Mouse (Mus musculus): ENCODE data around the gene Depdc5.
A peak's percentile ranks its signal among the peaks of the same experiment; 100 is the strongest.
"Not testable (repeated sequence)": the region's sequence is repeated elsewhere in the genome, so short reads cannot be mapped to it uniquely, and the experiment has no call there.

Gene Depdc5

DNA sequence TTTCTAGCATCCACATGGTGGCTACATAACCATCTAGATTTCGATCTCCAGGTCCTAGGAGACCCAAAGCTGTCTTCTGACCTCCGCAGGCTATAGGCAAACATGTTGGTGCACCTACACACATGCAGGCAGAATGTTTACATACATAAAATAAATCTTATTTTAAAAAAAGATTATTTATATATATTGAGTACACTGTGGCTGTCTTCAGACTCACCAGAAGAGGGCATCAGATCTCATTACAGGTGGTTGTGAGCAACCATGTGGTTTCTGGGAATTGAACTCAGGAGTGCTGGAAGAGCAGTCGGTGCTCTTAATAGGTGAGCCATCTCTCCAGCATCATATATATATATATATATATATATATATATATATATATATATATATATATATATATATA lies 50.6 kb downstream of the Depdc5 start:
- no peak for DNase-seq (ENCODE audit: low read depth)

DNA sequence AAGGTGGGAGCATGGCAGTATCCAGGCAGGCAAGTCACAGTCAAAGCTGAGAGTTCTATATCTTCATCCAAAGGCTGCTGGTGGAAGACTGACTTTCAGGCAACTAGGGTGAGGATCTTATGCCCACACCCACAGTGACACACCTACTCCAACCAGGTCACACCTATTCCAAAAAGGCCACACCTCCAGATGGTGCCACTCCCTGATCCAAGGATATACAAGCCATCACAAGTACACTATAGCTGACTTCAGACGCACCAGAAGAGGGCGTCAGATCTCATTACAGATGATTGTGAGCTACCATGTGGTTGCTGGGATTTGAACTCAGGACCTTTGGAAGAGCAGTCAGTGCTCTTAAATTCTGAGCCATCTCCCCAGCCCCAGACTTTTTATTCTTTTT lies 55.8 kb downstream of the Depdc5 start:
- not testable (repeated sequence) for DNase-seq (ENCODE audit: low read depth)

DNA sequence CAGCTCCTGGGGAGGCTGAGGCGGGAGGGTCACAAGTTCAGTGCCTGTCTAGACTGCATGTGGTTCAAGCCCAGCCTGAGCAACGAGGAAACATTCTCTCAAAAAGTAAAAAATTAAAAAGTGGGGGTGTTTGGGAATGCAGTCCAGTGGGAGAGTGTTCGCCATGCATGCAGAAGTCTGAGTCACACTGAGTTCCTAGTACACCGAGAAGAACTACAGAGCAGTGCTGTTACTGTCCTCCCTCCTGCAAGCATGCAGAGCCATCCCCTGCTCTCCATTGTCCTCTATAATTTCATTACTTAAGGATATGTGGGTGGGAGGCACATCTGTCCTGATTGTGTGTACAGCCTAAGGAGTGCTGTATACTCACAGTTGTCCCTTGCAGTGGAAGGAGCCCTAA lies 59.4 kb downstream of the Depdc5 start:
- DNase-seq (ENCODE audit: low read depth), result no peak

DNA sequence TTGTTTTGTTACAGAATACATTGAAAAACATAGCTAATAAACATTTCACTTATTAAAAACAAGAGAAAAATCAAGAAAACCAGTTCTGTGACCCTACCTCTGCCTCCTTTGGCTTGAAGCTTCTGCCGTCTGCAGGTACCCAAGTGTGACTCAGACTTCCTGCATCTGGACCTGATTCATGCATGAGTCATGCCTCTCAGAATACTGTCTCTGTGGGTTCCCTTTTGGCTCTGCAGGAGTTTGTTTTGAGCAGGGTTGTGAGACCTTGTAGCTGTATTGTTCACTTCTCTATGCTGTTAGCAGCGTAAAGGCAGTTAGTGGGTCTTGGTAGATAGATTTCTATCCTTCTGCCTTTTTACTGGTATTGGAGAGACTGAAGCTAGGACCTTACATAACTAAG lies 67.3 kb downstream of the Depdc5 start:
- DNase-seq (ENCODE audit: low read depth), result peak; percentile 96

DNA sequence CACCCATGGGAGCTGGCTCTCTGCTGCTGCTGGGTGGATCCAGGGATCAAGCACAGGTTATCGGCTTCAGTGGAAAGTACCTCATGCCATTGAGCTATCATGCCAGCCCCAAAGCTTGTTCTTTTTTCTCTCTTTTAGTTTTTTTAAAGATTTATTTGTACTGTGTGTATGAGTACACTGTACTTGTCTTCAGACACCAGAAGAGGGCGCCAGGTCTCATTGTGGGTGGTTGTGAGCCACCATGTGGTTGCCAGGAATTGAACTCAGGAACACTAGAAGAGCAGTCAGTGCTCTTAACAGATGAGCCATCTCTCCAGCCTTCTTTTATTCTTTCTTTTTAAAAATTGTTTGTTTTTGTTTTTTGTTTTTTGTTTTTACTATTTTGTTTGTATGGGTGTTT lies 71.2 kb downstream of the Depdc5 start:
- DNase-seq (ENCODE audit: low read depth), result peak; percentile 62

DNA sequence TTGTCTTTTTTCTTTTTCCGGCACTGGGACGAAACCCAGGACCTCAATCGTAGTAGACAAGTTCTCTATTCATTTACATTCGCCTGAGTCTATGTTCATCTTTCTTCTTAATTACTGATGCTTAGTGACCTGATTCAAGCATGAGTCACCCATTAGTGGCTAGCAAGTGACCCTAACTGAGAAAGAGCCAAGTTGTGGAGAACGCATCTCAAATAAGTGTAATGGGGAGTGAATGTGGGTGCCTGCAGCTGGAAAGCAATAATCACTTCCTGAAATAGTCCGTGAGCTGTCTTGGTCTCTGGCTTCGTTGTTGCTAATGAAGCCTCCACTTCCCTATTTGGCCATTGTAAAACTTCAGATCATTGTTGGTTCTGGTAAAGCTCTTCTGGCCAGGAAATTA lies 77.1 kb downstream of the Depdc5 start:
- DNase-seq (ENCODE audit: low read depth), result peak; percentile 77

DNA sequence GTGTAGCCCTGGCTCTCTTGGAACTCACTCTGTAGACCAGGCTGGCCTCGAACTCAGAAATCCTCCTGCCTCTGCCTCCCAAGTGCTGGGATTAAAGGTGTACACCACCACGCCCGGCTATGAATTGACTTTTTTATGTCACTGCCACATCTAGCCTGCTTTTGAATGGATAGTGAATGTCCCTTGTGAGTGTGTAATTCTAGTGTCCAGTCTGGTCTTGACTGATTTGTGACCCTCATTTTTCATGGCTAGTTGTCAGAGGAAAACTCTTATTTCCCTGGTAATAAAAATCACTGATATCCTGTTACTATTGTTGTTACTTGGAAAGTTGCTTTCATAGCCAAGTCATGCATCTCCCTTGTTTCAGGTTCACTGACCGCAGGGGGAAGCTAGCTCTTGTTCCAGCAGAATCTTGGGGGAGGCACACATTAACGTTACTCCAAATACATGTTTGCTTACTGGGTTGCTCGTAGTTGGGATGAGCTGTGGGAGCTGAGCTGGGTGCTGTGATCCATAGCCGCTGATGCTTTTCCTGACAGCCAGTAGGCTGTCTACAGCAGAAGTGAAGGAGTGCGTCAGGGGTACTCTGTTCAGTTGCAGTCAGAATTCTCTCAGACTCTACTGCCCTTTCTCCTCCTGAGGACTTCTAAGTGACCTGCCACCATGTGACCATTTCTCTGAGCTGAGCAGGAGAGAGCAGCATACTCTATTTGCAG lies 77.9 kb downstream of the Depdc5 start:
- no peak for DNase-seq (ENCODE audit: low read depth)

DNA sequence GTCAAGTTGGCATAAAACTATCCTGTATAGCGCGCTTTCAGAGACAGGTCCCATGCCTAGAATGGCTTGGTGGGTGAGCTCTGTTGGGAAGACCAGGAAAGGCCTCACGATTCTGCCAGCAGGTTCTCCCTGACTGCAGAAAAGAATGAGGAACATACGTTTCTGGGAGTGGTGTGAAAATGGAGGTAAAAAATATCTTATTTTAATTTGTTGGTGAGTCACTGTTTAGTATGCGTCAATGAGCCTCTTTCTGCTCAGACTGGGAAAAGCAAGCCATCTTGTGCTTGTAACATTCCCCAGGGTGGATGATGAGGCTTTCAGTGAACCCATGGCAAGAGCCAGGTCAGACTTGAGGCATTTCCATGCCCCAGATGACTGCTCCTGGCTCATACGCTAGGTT lies 86.6 kb downstream of the Depdc5 start:
- no peak for DNase-seq (ENCODE audit: low read depth)

DNA sequence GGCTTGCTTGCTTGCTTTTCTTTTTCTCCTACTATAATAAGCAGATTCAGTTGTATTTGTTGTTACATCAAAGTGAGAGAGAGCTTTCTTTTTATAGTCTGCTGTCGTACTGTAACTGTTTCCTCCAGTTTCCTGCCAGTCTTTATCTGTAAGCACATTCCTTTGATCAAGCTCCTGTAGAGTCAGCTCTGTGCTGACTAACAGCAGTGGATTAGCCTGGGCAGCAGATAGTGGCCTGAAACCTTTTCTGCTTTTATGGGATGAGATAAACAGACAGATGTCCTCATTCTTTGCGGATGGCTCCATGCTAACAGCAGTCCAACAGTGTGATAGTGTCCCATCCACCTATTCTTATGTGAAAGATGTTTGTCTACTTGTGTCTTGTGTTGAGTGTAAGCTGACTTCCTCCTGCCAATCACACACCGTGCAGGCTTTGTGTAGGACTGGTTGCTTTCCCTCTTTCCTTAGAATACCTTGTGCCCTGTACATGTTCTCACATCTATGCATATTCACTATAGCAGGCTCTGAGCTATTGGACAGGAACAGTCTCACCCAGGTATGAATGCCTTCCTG lies 87.3 kb downstream of the Depdc5 start:
- DNase-seq (ENCODE audit: low read depth), result peak; percentile 83

DNA sequence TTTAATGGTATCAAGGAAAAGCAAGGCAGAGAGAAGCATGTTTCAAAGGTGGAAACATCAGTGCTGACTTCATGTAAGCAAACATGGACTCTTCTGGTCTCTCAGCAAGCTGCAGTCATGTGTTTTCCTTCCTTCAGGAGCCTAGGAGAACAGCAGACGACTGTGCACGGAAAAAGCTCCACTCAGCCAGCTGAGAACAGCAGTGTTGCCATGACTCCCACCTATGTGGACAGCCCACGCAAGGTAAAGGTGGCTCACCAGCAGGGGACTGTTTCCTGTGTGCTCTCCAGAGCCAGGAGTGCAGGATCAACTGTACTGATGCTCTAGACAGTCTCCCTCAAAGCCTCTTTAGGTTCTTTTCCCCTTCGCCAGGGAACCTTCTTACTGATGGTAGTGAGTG lies 92.2 kb downstream of the Depdc5 start:
- DNase-seq (ENCODE audit: low read depth), result no peak

DNA sequence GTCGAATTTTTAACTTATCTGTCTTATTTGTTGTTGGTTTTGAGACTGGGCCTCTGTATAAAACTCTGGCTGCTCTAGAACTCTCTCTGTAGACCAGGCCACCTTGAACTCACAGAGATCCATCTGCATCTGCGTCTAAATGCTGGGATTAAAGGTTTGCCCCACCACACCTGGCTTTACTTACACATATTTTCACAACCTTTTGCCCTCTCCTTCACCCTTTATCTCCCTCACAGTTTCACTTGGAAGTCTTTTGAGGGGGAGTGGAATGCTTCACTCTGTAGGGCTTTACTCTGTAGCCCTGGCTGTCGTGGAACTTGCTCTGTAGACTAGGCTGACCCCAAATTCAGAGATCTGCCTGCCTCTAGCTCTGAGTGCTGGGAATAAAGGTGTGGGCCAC lies 98.1 kb downstream of the Depdc5 start:
- no peak for DNase-seq (ENCODE audit: low read depth)

DNA sequence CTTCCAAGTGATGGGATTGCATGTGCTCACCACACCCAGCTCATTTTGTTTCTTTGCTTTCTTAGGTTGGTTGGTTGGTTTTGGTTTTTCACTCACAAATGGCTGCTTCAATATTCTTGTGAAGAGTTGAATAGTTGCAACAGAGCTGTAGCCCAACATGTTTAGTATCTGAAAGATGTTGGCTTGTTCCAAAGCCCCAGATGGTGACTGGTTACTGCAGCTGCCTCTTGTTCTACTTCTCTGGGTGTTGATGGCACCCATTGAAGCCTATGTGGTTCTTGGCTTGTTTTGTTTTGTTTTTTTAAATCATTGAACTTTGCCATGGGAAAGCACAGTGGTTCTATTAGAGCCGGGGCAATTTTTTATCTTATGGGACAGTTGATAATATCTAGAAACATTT lies 99.1 kb downstream of the Depdc5 start:
- DNase-seq (ENCODE audit: low read depth), result no peak

DNA sequence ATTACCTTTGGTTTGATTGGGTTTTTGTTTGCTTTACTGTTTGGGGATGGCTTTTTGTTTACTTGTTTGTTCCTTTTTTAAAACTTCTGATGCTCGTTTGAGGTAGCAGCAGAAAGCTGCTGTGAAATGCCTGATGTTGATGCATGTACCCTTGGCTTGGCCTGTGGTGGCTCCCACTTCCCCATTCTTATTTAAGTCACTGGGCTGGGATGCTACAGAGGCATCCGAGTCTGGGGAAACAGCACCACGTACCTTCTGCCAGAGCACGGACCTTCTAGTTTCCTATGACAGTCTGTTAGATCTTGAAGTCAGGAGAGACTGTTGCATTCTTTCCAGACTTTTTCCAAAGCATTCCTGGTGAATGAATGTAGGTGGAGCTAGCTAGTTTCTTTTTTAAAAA lies 113.0 kb downstream of the Depdc5 start:
- DNase-seq (ENCODE audit: low read depth), result peak; percentile 12

DNA sequence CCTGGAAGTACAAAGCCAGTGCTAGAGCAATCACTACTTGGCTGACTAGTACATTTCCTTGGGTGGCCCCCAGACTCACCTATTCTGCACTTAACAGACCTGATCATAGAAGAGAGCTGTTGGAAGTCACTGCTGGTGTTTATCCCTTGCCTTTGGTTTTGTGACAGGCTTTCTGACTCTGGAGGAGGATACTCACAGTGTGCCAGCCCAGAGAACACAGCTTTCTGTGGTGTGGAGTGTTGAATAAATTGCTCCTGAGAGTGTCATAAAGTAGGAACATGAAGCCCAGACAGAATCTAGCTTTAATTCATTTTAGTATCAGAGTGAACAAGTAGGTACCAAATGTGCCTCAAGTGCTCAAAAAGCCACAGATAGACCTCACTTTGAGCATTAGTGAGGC lies 113.7 kb downstream of the Depdc5 start:
- no peak for DNase-seq (ENCODE audit: low read depth)

DNA sequence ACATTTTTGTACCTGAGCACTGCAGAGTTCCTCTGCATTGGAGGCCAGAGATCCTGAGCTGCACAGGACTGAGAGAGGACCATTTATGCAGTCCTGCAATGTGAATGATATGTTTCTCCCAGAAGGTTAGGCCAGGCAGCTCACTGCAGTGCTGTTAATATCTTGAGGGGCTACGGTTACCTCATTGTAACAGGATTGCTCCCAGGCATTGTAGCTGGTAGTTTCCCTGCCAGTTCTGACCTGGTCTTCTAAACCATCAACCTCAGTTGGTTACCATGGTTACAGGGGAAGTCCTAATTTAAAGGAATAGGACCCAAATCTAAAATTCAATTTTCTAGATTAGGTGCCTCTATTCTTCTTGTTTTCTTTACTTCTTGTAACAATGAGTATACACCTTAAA lies 121.9 kb downstream of the Depdc5 start:
- no peak for DNase-seq (ENCODE audit: low read depth)

DNA sequence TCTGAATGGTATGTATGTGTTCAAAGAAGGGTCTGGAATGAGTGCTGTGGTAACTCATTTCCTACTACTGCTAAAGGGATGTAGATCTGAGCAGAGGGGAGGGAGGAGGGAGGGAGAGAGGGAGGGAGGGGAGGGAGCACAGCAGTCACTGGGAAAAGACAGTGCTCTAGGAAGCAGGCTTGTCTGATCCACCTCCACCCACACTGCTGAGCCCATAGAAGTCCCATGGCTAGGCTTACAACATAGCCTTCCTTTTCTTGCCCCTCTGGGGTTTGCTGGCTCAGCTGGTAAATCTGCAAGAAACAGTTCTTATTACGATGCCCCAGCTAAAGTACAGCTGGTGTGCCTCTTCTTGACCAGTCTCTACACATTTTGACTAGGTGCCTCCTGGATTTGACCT lies 124.4 kb downstream of the Depdc5 start:
- no peak for DNase-seq (ENCODE audit: low read depth)

DNA sequence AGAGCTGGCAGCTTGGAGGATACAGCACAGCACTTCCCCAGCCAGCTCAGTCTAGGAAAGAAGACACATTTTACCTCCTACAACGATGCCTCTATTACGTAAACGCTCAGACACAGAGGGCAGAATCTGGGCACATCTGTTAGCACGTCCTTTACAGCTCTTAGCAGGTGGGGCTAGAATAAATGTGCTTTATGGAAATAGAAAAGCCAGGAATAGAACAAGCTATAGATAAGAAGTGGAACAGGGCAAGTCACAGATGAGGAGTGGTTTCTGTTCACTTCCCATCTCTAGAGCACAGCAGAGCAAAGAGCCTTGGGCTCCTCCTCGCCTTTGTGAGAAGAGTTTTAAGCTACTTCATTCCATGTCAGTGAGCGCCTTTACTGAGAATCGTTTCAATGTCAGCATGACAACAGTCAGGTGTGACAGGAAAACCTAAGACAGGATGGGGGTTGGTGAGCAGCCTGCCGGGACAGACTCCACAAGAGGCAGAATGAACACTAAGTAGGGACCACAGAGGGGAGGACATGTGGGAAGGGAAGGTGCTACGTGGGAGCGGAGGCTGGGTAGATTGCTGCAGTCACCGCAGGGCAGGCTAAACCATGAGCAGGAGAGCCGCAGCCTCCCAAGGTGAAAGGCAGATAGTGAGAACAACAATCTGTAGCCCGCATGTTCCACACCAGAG lies 126.6 kb downstream of the Depdc5 start:
- no peak for DNase-seq (ENCODE audit: low read depth)

DNA sequence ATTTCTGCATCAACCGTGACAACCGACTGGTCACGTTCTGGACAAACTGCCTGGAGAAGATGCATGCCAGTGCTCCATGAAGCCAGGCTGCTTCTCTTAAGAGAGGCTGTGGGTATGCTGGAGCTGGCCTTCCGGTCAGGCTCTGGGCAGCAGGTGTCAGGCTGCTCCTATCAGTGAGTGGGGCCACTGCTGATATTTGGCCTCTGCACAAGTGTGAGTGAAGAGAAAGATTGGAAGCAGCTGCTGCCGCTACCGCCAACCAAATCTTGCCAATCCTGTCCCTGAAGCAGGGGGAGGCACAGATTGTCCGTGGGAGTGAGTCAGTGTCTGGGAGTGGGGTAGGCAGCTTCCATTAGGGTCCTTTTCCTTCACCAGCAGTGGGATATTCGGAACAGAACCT lies 127.7 kb downstream of the Depdc5 start:
- DNase-seq (ENCODE audit: low read depth), result no peak

DNA sequence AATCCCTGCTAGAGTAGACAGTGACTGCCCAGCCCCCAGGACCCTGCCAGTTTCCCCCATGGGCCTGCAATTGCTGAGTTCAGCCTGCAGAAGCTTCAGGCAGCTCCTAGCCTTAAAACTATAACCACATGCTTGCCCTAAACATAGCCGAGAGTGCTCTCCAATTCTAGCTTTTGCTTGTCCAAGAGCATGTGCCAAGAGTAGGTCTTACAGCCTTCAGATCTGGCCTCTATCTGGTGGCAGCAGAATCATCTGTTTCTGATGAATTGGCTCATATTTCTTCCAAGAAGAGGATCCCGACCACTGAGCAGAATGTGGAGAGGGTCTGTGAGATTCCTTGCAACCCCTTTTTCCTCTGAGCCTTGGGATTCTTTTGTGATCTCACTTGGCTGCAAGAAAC lies 131.0 kb downstream of the Depdc5 start:
- no peak for DNase-seq (ENCODE audit: low read depth)

DNA sequence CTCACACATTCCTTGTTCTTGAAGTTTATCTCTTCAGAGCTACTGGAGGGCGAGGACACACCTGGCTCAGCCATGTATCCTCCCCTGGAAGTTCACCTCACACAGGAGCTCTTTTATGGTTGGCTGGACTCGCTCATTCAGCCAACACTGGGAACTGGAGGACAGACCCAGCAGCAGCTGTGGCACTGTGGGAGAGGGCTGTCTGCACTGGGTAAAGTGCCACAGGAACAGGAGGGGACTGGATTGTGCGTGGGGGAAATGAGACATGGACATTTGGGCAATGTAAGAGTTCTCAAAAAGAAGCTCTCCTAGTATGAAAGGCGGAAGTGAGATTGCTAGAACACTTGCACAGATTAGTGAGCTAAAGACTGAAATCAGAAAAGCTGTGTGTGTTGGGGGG lies 132.3 kb downstream of the Depdc5 start:
- no peak for DNase-seq (ENCODE audit: low read depth)

DNA sequence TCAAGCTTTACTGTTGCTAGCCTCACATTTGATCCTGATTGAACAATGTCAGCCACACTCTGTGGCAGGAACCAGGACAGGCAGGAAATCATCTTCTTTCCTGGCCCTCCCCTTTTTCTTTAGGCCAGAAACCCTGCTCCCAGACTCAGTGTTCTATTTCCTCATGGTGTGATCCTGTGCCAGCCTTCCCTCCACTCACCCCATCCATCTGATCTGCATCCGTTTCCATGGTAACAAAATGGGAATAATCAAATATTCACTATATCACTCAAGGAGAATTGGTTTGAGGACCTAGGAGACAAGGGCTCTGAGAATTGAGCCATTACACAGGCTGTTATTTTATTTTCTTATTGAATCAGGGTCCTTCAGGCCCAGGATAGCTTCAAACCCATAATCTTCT lies 133.1 kb downstream of the Depdc5 start:
- DNase-seq (ENCODE audit: low read depth), result no peak

DNA sequence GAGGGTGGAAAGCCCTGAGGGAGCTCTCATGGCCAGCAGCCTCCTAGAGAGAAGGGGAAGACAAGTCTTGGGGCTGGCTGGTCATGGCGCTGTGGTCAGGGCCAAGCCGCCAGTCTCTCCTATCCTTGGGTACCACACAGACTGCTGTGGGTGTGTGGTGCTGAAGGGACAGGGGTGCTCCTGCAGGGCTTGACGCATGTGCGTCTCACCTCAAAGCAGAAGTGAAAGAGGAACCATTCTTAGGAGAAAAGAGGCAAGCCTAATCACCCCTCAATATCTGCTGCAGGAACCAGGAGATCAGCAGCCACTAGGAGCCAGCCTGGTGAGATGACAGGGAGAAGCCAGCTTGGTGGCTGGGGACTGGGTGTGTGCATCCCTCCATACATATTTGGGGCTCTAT lies 134.2 kb downstream of the Depdc5 start:
- peak; percentile 81 for DNase-seq (ENCODE audit: low read depth)

DNA sequence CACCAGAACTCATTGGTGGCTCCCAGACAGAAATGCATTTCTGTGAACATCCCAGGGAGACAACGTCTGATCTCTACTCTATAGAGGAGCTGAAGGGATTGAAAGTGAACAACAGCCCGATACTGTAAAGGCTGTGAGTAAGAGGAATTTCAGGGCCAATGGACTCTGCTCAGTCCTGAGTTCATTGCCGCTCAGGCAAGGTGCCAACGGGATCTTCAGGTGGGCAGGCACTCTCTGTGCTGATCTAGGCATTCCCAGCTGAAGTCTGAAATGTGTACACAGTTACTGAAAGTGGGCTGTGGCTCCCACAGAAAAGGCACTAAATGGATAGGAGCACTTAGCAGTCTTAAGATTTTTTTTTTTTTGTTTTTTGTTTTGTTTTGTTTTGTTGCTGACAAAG lies 135.3 kb downstream of the Depdc5 start:
- DNase-seq (ENCODE audit: low read depth), result no peak

DNA sequence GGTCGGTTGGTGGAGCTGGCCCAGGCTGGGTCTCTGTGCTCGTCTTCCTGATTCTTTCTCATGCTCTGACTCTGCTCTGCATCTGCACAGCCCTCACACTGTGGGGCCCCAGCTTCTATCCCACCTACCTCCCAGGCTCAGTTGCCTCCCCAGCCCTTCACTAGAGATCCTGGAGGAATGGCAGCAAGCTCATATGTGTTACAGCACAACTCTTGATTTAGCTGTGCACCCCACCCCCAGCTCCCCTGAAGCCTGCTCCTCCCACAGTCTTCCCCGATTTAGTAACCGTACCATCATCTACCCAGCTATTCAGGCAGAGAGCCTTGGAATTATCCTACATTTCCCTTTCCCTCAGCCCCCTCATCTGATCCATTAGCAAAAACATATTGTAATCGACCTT lies 137.6 kb downstream of the Depdc5 start:
- no peak for DNase-seq (ENCODE audit: low read depth)

Data from 416B (cell line).